Mouse (Mus musculus): ENCODE measurements around the gene Smdt1.
"Not testable (repeated sequence)": the region's sequence is repeated elsewhere in the genome, so short reads cannot be mapped to it uniquely, and the experiment has no call there.

Gene Smdt1

GRCm38 (mm10) chr15:82372446-82372845 lies 33.7 kb downstream of the Smdt1 start:
- DNase-seq (ENCODE audit: low spot score) = no peak

GRCm38 (mm10) chr15:82372991-82373390 lies 34.2 kb downstream of the Smdt1 start:
- DNase-seq (ENCODE audit: low spot score) = no peak

- DNase-seq (ENCODE audit: low spot score) = no peak
These were observed 35.7 kb downstream of the Smdt1 start for GRCm38 (mm10) chr15:82374437-82374836.

- DNase-seq (ENCODE audit: low spot score) = no peak
These were observed 37.1 kb downstream of the Smdt1 start for GRCm38 (mm10) chr15:82375855-82376254.

GRCm38 (mm10) chr15:82376393-82377138 lies 37.8 kb downstream of the Smdt1 start:
- DNase-seq (ENCODE audit: low spot score) = no peak

GRCm38 (mm10) chr15:82377701-82378100 lies 38.9 kb downstream of the Smdt1 start:
- no peak for DNase-seq (ENCODE audit: low spot score)

GRCm38 (mm10) chr15:82378261-82379180 lies 39.8 kb downstream of the Smdt1 start:
- no peak for DNase-seq (ENCODE audit: low spot score)

- DNase-seq (ENCODE audit: low spot score) = no peak
These were observed 40.7 kb downstream of the Smdt1 start for GRCm38 (mm10) chr15:82379511-82379870.

- DNase-seq (ENCODE audit: low spot score) = peak; percentile 39
These were observed 41.3 kb downstream of the Smdt1 start, which contains the start of gene Cyp2d22 for GRCm38 (mm10) chr15:82379871-82380713. Gene Cyp2d22, minus strand, starts transcription at chr15:82380260.

GRCm38 (mm10) chr15:82380714-82381062 lies 41.9 kb downstream of the Smdt1 start:
- DNase-seq (ENCODE audit: low spot score) = no peak

- DNase-seq (ENCODE audit: low spot score) = no peak
These were observed 43.7 kb downstream of the Smdt1 start for GRCm38 (mm10) chr15:82382441-82382840.

- no peak for DNase-seq (ENCODE audit: low spot score)
These were observed 47.0 kb downstream of the Smdt1 start for GRCm38 (mm10) chr15:82385729-82386128.

- DNase-seq (ENCODE audit: low spot score) = not testable (repeated sequence)
These were observed 51.2 kb downstream of the Smdt1 start for GRCm38 (mm10) chr15:82389916-82390315.

- DNase-seq (ENCODE audit: low spot score) = not testable (repeated sequence)
These were observed 55.2 kb downstream of the Smdt1 start, which contains the start of gene Cyp2d11 for GRCm38 (mm10) chr15:82393922-82394321. Gene Cyp2d11, minus strand, starts transcription at chr15:82394022.

GRCm38 (mm10) chr15:82395955-82396354 lies 57.2 kb downstream of the Smdt1 start:
- not testable (repeated sequence) for DNase-seq (ENCODE audit: low spot score)
